Mouse (Mus musculus): ENCODE results near the gene Fibp.
"Not testable (repeated sequence)": the region's sequence is repeated elsewhere in the genome, so short reads cannot be mapped to it uniquely, and the experiment has no call there.

Fibp gene

GRCm38 (mm10) chr19:5488878-5489571 lies 28.6 kb downstream of the Fibp start:
- peak; percentile 96 for DNase-seq (ENCODE audit: low spot score)

GRCm38 (mm10) chr19:5489721-5490120 lies 29.3 kb downstream of the Fibp start:
- not testable (repeated sequence) for DNase-seq (ENCODE audit: low spot score)

- peak; percentile 95 for DNase-seq (ENCODE audit: low spot score)
Observed at GRCm38 (mm10) chr19:5490313-5490897, 30.0 kb downstream of the Fibp start, which contains the start of gene Cfl1. TSS of gene Cfl1 (plus strand) at chr19:5490455.

DNA sequence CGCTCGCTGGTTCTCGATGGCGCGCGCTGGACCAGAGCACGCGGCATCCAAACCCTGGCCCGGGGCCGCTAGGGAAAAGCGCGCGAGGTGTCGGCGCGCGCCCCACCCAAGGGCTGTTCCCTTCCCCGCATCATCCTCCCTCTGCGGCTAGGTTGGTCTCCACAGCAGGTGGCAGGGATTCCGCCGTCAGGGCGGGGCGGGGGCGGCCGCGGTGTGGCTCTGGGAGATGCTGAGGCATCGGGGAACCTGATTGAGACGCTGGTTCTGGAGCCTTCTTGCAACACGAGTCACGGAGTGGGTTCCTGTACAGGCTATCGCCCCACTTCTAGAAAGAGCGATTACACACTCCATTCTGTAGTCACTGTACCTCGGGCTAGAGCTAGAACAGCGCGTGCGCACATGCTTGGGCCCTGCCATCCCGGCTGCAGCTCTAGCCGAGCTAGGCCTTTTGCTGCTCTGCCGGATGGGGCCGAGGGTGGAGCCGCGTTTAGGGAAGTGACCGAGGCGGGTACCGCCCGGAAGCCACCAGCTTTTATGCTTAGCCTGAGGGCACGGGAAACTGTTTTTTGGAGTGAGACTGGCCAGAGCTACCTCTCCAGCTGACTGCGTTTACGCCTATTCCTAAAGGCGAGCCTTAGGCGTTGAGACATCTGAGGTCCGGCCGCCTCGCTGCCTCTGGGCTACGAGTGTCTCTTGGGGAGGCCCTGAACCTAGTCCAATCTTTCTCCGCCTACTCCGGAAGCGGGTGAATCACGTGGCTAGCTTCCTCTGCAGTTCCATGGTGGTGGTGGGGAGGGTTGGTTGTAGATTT lies 30.7 kb downstream of the Fibp start:
- peak; percentile 78 for DNase-seq (ENCODE audit: low spot score)

- no peak for DNase-seq (ENCODE audit: low spot score)
Observed at GRCm38 (mm10) chr19:5492641-5493040, 32.2 kb downstream of the Fibp start.

GRCm38 (mm10) chr19:5493301-5493721 lies 32.9 kb downstream of the Fibp start:
- not testable (repeated sequence) for DNase-seq (ENCODE audit: low spot score)

DNA sequence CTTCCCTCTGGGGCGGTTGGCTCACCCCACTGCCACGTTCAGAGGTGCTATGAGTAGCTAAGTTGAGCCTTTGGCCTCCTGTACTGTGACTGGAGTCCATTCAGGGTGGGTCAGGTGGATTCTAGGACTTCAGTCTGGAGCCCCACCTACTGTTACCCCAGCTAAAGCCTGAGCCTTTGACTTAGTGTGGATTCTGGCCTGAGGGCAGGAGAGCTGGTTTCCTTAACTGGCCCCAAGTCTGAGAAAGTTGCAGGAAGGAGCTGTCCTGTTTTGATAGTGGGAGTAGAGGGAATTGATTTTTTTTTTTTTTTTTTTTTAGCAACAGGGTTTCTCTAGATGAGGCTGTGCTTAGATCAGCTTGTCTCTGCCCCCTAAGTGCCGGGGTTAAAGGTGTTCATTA lies 33.9 kb downstream of the Fibp start:
- DNase-seq (ENCODE audit: low spot score) = no peak

GRCm38 (mm10) chr19:5495353-5496051 lies 35.1 kb downstream of the Fibp start:
- no peak for DNase-seq (ENCODE audit: low spot score)

GRCm38 (mm10) chr19:5496052-5496370 lies 35.6 kb downstream of the Fibp start:
- no peak for DNase-seq (ENCODE audit: low spot score)

- DNase-seq (ENCODE audit: low spot score) = no peak
Observed at GRCm38 (mm10) chr19:5500330-5500875, 40.0 kb downstream of the Fibp start.

DNA sequence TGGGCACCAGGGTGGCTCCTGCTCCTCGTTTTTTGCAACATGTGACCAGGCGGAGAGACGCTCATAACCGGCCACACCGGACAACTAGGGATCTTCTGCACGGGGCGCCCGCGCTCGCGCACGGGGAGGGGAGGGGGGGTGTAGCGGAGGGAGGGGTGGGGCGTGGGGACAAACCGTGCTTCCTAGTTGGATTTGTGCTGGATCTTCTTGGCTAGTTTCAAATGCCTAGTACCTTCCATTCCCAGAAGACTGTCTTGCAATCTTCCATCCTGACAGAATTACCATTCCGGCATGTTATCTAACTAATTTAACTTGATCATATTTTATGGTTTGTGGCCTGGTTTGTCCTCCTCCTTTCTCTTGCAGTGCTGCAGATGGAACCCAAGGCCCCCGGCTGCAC lies 43.3 kb downstream of the Fibp start, which contains the start of gene 1700020D05Rik:
TSS of gene 1700020D05Rik (minus strand) at position 101 of the 400 bp plus-strand sequence.
- DNase-seq (ENCODE audit: low spot score) = no peak

GRCm38 (mm10) chr19:5510031-5511026 lies 49.9 kb downstream of the Fibp start, which contains the start of gene Snx32:
TSS of gene Snx32 (minus strand) at chr19:5510538.
- peak; percentile 96 for DNase-seq (ENCODE audit: low spot score)

DNA sequence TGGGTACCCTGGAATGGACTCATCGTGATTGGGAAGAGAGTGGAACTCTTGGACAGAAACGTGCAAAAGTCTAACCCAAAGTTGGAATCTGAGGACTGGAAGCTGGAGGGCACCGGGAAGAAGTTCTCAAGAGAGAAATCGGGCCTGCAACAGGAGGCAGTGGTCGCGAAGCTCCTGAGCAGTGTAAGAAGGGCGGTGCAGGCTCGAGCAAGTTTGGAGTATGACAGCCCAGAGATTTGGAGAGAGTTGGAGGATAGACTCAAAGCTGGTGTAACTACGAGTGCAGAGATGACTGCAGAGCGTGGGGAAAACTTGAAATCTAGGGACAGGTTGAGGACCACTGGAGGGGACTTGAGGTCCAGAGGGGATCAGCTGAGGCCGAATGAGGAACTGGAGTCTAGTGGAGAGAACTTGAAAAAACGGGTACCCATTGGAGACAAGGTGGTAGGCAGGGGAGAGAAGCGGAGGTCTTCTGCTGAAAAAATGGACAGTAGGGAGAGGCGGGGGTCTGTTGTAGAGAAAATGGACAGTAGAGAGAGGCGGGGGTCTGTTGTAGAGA lies 50.7 kb downstream of the Fibp start:
- no peak for DNase-seq (ENCODE audit: low spot score)

GRCm38 (mm10) chr19:5512091-5513004 lies 51.9 kb downstream of the Fibp start:
- DNase-seq (ENCODE audit: low spot score) = no peak

GRCm38 (mm10) chr19:5513005-5513349 lies 52.6 kb downstream of the Fibp start:
- no peak for DNase-seq (ENCODE audit: low spot score)
